In the genomic region with DNA sequence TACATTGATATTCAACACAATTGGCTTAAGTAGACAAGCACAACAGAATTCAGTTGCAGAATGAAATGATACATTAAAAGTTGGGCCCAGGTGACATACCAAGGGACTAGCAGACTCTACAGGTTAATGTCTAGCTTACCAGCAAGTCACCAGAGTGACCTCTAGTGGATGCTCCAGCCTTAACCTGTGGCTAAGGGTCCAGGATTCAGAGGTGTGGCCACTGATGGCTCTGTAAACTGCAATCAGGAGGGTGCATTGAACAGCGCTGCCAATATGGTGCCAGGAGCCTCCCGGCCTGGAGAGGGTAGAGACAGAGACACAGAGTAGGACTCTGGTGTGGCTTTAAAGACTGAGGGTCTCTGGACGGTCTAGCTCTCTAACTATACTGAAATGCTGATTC, we compare ENCODE assay signal across 7 mouse cellular contexts. TPM values are rescaled to one million over a fixed set of nuclear protein-coding genes. Genes with fewer than 3 reads are reported as not detected.
DNase-seq lines count a peak whose midpoint lies in the region; ATAC-seq lines count a peak whose summit lies in the region.

No protein-coding gene starts in this region.

- DNase-seq in 3134 (ENCODE audit: extremely low read depth, insufficient read length, low spot score), result peak; percentile 21
- peak; percentile 50 for DNase-seq in 3T3-L1 (ENCODE audit: low read depth, low spot score)
- peak; percentile 65 to 70 for DNase-seq in cerebellum, postnatal 14 days
- peak; percentile 54 for DNase-seq in kidney, postnatal 4 days
- no peak for DNase-seq in urinary bladder, adult 18-20 months (ENCODE audit: low spot score in 2 of 2)
- no peak for DNase-seq in layer of hippocampus, postnatal 14 days (ENCODE audit: low spot score in 2 of 2)

- ATAC-seq in inflammation-experienced regulatory T-cells, adult 6 months, result no peak

RNA-seq across cellular contexts. Expression of gene Serpinb1b, which starts 2.0 kb away (rescaled TPM):
- 1 to 10 TPM in 1 of 3 experiments, not detected in 2; 2.6 TPM for polyA plus RNA-seq in inflammation-experienced regulatory T-cells, adult 6 months (2017; shearing (Covaris generic))
- total RNA-seq in layer of hippocampus, postnatal 14 days (2021), result 1 to 10 TPM; 1.5 to 2.5 TPM

RNA-seq across cellular contexts. Expression of gene Serpinb9b, which starts 53.1 kb away (rescaled TPM):
- under 1 TPM in 1 of 3 experiments, not detected in 2; 0.77 TPM for polyA plus RNA-seq in inflammation-experienced regulatory T-cells, adult 6 months (2017; shearing (Covaris generic))
- not detected for total RNA-seq in layer of hippocampus, postnatal 14 days (2021)

Comparison
In these comparisons a context has a peak if more than half of its experiments do, and no peak if none do; other contexts are left out.
1. DNase-seq: peak in 3134 (single experiment), 3T3-L1 (single experiment), cerebellum, postnatal 14 days (2 of 2) and kidney, postnatal 4 days (2 of 2); none in urinary bladder, adult 18-20 months (0 of 2) and layer of hippocampus, postnatal 14 days (0 of 2).